Mouse (Mus musculus) urinary bladder, adult 2 months (tissue): ENCODE measurements around the gene Timm8a2. TPM values are rescaled to one million over a fixed set of nuclear protein-coding genes. Genes with fewer than 3 reads are reported as not detected.

ENCODE experiments used
- DNase-seq: peaks from one replicate; pipeline ENCODE4 v3.0.0; 2022; ENCODE audit warnings: low spot score
- polyA plus RNA-seq: library from polyadenylated mRNA; depleted of rRNA; stranded (reverse); fragments of >200 nt; gene quantifications from 2 replicates; pipeline ENCODE4 v1.2.3, GENCODE M21; 2012

Timm8a2 gene
- polyA plus RNA-seq, 1 experiment = not detected

DNA sequence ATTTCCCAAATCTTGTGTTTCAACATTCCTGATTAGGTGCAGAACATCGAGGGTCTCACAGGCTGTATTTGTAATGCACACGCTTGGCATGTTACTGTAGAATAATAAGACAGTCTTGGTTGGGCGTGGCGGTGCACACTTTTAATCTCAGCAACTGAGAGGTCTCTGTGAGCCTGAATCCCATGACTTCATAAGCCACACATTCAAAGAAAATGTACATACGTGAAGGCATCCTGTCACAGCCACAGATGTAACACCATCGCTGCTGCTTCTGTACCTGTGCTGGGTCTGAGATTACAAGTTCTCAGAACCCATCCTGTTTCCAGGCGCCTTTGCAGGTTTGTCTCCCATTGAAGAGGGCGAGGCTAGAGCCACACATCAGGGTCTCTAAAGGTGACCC, 22.7 kb upstream of the Timm8a2 start:
- no peak for DNase-seq

DNA sequence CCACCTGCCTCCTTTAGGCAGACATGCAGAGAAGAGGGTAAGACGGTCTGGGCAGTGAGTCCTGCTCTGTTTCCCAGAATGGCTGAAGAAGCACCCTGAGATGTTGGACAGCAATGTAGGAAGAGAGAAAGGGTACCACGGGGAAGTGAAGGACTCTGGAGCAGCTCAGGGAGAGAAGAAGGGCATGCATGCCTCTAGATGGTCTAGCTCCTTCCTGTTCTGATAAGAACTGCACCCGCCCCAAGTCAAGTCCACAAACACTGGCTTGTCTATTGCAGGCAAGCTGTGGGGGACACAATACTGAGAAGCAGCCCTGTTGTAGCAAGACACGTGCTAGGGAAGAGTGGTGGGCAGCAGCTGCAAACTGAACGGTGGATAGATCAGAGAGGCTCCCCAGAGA, 22.3 kb upstream of the Timm8a2 start:
- no peak for DNase-seq

DNA sequence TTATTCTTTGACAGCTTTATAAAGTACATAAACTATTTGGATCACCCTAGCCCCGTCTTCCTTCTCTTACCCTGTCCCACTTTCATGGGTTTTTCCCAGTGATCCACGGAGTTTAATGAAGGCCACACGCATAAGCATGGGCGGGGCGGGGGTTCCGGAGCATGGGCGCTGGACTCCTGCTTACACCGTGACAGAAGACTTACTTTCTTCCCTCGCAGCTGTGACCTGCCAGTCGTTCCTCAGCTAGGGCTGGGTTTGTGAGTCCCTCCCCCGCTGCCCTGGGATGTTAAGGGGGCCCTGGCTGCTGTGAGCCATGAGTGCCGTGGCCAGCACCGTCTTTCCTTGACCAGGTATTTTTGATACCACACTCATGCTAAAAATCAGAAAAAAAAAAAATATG, 21.7 kb upstream of the Timm8a2 start:
- DNase-seq = no peak

DNA sequence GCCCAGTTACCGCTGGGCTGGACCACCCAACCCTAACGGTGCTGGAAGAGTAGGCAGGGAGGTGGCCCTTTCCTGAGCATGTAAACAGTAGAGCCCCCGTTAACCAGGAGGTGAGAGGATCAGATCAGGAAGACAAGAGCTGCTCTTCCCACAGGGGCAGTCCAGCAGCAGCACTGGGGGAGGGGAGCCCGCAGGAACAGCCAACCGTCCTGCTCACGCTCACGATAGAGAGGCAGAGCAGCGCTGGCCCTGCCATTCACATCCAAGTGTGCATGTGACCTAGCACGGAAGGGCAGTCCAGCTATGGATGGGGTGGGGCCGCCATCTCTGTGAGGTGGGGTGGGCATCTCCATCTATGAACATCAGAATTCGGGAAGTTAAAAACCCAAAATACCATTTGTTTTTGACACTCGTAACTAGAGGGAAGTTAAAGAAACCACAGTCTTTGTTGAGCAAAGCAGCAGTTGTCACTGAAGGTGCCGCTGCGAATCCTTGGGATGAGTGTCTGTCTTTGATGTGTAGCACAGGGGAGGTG, 21.0 kb upstream of the Timm8a2 start:
- DNase-seq = no peak

DNA sequence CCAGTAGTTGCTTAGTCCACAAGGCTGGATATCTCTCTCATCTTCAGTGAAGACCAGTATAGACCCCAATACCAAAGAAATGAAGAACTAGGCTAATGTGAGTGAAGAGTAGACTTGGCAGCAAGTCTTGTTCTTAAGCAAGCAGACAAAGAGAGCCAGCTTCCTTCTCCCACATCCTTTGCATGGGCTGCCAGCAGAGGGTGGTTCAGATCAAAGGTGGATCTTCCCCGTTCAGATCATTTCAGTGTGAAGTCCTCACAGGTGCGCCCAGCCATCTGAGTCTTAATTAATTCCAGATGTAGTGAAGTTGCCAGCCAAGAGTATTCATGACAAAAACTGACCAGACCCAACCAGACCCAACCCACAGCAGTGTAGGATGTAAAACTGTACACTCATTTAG, 16.5 kb upstream of the Timm8a2 start:
- DNase-seq = no peak

DNA sequence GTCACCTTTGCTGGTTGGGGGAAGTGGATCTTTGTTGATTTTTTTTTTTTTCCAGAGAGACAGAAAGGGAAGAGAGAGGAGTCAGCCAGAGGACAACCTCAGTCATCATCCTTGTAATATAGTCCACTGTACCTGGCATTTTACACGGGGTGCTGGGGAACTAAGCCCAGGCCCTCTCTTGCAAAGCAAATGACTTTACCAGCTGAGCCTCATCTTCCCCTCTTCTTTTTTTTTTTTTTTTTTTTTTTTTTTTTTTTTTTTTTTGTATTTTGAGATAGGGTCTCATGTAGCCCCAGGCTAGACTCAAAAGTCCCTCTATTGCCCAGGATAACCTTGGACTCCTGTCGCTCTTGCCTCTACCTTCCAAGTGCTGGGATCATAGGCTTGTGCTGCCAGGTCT, 15.1 kb upstream of the Timm8a2 start:
- DNase-seq = no peak

DNA sequence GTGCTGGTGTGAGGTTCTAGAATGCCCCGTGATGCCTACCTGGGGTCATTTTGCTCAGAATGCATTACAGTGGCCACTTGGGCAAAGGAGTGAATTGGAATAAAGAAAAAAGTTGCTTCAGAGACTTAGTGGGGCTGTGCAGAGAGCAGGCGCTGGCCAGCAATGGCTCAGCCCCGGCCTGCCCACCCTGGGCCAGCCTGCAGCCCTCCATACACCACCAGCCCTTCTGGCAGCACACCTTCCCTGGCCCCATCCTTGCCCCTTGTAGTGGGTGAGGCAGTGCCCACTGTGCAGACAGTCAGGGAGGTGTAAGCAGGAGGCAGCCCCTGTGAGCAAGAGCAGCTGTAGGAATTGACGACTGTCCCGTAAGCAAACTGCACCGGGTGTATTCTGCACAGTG, 13.9 kb upstream of the Timm8a2 start:
- no peak for DNase-seq

DNA sequence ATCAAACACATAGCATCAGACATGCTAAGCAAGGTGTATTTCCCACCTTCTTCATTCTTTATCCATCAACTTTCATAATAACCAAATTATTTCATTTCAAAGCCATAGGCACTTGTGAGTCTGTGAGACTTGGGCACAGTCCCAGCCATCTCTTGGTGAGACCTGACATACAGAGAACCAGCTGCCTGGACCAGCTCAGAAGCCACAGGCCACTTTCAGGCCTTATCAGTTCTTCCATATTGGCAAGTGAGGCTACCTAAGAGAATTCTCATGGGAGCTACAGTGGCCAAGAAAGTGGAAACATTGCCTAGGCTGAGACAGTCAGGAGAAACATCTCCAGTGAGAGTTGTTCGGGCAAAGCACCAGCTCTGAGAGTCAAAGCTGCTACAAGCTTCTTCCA, 11.4 kb upstream of the Timm8a2 start:
- DNase-seq = no peak

DNA sequence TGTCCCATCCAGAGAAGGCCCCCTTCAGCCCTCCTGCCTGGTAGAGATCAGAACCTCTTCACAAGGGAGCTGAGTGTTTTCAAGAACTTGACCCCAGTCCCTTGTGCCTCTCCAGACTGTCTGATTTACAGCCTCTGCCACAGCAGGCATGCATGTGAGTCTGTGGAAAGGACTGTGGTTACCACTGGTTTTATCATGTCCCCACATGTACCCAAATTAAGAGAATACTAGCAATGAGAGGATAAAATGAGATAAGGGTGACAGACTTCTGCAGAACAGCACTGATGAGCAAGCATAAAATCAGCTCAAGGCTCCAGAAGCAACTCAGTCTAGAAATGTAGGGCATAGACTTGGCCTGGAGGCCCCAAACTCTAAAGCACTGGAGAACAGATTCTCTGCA, 10.5 kb upstream of the Timm8a2 start:
- no peak for DNase-seq

DNA sequence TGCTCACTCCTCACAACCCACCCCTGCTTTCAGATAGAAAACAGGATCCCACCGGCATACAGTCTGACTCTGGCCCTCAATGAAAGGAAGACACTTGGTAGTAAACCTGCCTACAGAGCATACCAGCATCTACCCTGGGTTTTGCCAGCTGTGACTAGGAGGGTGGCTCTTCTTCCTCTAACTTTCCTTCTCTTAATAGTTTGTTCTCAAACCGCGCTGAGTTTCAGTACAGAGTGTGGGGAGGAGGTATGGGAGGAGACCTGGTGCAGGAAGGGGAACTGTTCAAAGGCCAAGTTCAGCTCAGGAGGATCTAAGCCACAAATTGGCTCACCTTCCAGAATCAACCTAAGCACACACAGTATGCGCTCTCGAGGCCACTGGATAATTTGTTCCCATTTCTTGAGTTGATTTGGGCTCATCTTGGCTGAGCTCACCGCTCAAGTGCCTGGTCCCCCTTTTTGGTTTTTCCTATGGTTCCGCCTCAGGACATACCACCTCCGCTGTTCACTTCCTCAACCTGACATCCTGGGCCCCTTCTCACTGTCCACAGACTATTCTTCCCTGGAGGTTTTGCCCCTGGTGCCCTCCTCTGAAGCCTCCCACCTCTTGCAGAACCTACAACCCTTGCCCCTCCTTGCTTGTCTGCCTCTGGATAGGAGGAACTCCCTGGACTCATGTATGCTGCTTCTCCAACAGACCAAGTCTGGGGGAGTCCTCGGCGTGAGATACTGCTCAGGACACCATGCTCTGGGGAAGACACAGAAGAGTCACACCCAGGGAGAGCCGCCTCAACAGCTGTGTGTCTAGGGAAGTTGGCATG, 5.3 kb upstream of the Timm8a2 start:
- DNase-seq = no peak

DNA sequence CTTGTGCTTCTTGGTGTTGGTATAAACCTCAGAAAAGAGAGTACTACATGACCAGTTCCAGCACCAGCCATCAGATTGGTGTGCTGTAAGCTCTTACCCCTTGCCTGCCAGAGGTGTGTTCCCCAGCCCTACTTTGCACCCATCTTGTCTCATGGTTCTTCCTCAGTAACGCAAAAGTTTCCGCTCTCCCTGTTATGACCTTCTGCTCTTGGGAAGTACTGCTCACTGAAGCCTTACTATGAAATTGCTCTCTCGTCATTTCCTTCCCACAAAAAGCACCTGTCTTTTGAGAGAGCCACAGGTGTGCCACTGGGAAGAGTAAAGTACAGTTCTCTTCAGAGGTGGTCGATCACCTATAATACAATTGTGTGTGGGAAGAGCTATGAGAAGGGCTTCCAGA, 4.6 kb upstream of the Timm8a2 start:
- DNase-seq = no peak

DNA sequence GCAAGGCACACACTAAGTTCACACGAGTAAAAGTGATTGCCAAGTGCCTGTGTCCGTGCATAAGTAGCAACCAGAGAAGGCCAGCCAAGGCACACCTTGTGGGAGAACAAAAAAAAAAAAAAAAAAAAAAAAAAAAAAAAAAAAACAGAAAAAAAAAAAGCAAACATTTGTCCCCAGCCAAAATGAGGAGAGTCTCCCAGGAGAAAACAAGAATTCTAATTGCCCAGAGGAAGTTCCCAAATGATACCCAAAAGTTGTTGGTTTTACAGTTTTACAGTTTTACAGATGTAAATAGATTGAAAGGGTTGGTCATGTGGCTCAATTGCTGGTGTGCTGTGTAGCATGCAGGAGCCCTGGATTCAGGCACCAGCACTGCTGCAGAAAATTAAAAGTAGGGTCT, 2.4 kb upstream of the Timm8a2 start:
- DNase-seq = no peak

DNA sequence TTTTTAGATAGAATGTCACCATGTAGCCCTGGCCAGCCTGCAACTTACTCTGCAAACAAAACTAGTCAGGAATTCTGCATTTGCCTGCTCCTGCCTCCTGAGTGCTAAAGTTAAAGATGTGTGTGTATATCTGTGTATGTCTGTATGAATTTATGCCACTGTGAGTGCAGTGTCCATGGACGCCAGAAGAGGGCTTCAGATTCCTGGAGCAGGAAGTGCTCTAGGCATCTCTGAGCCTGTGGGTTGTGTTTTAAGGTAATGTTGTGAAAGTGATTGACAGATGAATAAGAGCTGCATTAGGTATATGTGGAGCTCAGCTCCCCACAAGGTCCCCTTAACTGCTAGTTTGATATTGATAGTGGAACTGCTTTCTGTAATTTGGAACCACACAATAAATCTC, 707 bp downstream of the Timm8a2 start:
- no peak for DNase-seq

DNA sequence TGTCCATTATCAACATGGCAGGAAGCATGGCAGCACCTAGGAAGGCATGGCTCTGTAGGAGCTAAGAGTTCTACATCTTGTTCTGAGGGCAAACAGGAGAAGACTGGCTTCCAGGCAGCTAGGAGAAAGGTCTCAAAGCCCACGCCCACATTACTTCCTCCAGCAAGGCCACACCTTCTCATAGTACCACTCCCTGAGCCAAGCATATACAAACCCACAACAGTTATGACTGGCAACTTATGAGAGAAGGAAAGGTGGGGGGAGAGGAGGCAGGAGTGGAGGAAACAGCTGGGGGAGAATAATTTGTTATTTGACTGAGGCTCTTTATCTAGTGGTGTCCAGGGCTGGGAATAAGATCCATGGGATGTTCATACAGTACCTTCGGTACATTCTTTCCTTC, 1.4 kb downstream of the Timm8a2 start:
- DNase-seq = no peak

DNA sequence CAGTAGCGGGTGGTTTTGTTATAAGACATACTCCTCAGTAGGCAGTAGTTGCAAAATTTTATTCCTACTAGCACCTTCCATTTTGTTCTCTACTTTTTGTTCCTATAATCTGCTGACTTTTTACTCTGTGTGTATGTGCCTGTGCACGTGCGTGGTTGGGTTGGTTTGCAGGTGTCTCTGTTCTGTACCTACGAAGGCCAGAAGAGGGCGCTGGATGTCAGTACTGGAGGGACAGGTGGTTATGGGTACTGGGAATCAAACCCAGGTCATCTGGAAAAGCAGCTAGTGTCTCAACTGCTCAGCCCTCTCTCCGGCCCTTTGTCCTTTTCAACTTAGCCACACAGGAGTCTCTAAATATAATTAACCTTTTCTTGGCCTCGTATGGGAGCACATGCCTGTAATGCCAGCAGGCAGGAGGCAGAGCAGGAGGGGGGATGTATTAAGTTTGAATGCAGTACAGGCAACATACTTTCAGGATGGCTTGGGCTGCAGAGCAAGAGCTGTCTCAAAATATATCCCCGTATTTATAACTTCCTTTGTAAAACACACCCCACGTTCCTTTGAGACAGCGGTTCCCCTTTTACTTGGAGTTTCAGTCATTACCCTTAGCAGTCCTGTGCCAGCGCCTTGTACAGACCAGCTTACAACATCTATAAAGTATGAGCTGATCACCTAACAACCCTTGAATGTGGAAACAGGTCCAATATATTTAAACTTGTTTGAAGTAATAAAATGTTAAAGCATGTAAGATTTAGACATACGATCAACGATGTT, 4.6 kb downstream of the Timm8a2 start:
- no peak for DNase-seq

DNA sequence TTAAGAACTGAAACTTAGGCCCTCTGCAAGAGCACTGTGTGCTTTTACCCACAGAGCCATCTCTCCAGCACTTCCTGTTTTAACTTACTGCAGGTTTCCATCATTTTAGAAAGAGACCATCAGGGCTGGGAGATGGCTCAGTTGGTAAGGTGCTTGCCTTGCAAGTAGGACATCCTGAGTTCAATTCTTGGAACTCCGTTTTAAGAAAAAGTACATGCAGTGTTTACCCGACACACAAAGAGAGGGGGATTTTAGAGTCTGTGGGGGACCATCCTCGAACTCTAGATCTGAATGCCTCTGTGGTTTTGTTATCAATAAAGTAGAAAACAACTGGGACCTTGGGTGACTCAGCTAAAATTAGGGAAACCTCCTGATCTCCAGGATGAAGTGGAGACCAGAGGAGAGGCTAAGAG, 6.9 kb downstream of the Timm8a2 start:
- DNase-seq = no peak

DNA sequence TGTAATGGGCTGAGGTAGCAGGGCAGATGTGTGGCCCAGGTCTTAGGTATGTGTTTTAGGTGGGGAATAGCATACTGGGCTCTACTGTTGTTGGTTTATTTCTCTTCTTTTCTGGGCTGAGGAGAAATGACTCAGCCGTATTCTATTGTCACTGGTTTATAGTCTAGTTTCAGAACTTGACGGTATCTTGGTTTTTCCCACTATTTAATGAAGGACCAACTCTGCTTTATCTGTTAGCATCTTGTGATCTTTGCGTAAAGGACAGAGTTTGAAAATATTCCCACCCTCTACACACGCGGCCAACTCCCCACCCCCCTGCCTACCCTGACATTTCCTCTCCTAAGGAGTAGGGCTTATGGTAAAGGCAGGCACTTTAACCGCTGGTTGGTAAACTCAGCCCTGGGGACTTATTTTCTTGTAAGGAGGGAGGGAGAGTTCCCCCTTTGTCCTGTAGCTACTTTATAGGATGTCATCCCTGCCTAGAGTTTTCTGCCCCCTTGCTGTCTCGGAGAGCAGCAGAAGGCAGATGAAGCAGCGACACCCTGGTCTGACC, 7.7 kb downstream of the Timm8a2 start:
- no peak for DNase-seq

DNA sequence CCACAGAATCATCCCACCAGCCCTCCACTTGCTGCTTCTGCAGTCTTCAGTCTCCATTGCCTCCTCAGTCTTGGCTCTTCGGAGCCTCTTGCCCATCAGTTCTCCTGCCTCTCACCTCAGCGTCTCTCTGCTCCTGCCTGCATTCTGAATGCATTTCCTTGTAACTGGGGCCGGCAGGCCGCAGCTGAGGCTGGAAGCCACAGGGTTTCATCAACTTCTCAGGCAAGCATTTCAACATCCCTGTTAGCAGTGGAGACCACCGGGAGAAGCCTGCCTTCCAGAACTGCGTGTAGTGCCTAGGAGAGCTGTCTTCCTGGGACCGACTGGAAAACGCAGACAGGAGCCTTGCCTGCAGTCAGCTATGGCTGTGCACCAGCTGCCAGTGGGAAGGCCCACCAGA, 13.3 kb downstream of the Timm8a2 start:
- DNase-seq = no peak

DNA sequence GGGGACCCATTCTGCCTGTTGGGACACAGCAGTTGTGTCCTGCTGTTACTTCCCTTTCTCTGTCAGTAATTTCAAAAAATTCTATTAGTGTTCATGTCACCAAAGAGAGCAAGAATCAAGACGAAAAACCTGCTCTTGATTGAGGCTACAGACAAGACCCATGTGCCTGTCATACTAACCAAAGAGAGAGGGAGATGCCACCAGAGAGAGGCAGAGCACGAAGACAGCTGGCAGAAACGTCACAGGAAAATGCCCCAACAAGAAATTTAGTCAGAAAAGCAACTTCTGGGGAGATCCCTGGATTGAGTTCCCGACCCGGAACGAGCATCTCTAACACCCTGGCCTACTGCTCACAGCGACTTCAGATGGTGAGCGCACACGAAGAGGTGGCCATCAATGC, 14.3 kb downstream of the Timm8a2 start:
- DNase-seq = no peak

DNA sequence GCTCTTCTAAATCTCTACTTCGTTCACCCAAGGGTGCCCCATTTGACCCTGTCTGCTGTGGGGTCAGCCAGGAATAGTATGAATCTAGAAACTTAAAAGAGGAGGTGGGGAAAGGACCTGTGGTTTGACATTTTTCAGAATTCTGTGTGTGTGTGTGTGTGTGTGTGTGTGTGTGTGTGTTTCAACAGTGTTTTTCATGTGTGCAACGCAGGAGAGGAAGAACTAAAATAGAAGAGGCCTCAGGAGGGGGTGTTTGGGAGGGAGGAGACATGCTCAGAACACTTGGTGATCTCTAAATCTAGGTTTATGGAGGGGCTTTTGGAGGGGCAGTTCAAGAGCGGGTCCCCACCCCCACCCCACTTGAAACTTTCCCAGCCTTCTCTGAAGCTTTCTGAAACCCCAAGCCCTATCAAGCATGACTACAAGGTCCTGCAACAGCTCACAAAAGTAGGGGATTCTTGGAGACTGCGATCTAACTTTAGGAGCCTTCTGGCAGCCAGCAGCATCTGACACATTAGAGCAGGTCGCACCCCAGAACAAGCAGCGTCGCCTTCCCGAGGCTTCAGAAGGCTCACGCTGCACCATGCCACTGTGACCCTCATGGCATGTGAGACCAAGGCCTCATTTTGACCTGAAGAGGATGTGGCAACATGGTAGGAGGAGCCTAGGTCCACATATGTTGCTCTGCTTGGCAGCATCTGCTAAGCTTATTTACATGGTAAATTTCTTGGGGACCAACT, 18.6 kb downstream of the Timm8a2 start:
- DNase-seq = no peak

DNA sequence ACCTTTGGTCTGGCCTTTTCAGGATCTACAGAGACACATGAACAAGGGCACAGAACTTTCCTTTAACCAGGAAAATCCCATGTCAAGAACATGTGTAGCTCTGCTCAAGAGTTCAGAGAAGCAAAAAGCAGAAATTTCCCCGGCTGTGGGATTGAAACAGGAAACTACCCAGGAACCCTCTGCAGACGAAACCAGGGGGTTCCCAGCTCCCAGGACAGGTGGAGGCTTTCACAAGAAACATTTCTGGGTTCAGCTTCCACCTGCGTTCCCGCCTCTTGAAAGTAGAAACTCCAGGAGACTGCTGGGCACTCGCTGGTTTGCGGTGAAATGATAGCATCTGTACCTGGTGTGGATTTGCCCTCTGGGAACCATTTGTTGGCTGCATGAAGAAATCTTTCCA, 22.4 kb downstream of the Timm8a2 start:
- no peak for DNase-seq

DNA sequence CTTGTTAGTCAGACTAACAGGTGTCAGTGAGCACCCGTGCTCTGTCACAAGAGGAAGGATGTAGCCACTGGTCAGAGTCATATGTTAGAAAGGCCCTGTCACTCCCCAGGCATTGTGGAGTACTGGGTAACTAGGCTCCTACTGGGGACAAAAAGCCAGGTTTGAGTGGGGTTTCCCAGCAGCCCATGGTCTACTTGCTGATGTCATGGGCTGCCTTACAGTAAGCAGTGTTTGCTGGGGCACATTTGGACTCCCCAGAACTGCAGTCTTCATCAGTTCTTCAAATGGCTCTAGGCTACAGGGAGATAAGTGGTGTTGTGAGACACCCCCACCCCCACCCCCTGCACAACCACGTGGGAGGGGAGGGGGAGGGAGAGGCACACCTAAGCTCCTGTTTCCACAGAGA, 23.5 kb downstream of the Timm8a2 start:
- no peak for DNase-seq
